Mouse (Mus musculus) CH12.LX (cell line): ENCODE measurements around the gene Plscr1. TPM values are rescaled to one million over a fixed set of nuclear protein-coding genes. Genes with fewer than 3 reads are reported as not detected.

Source experiments
- DNase-seq: peaks from one replicate; pipeline ENCODE4 v3.0.0-alpha.2; 2013; ENCODE audit errors: extremely low read depth
- H3K27ac ChIP-seq: 2 replicates; pipeline ENCODE4 v1.5.1; 2012; ENCODE audit warnings: low read depth, mild to moderate bottlenecking, control low read depth, moderate library complexity; ENCODE audit not compliant: insufficient read depth
- H3K27me3 ChIP-seq: replicated peaks from 2 replicates; pipeline ENCODE3; 2012; ENCODE audit warnings: inconsistent platforms
- H3K36me3 ChIP-seq, 2 experiments: replicated peaks in 1 of 2; 2 replicates each; pipeline versions ENCODE3 to v1.6.1; 2012; ENCODE audit warnings: inconsistent platforms in 1 of 2, low read length in 1 of 2, mild to moderate bottlenecking in 1 of 2, mixed read lengths in 1 of 2, moderate library complexity in 1 of 2; ENCODE audit not compliant: control insufficient read depth in 1 of 2, insufficient read depth in 1 of 2
- H3K4me1 ChIP-seq, 2 experiments: 2 replicates each; pipeline ENCODE4 v1.6.1; 2012; ENCODE audit warnings: inconsistent platforms in 1 of 2, moderate library complexity in 1 of 2; ENCODE audit not compliant: insufficient read depth in 2 of 2, control insufficient read depth in 1 of 2
- H3K4me2 ChIP-seq: 2 replicates; pipeline ENCODE4 v1.6.1; 2012; ENCODE audit warnings: low read depth, mild to moderate bottlenecking, control low read depth; ENCODE audit not compliant: poor library complexity, insufficient read depth, severe bottlenecking
- H3K4me3 ChIP-seq, 3 experiments: fragments of 150-350 bp in 1 of 3; sonication (generic) in 1 of 3; replicated peaks in 1 of 3; 2 replicates each; pipeline versions ENCODE3 to v1.5.1; 2011 to 2012; ENCODE audit warnings: low read depth in 2 of 3, low read length in 2 of 3, mild to moderate bottlenecking in 2 of 3, moderate library complexity in 2 of 3, control low read depth in 1 of 3, improper control_type of control experiment in 1 of 3, inconsistent platforms in 1 of 3, mixed read lengths in 1 of 3; ENCODE audit not compliant: poor library complexity in 1 of 3
- H3K79me2 ChIP-seq: replicated peaks from 2 replicates; pipeline ENCODE4 v1.6.1; 2012; ENCODE audit warnings: mild to moderate bottlenecking, moderate library complexity; ENCODE audit not compliant: control insufficient read depth, poor library complexity, insufficient read depth, severe bottlenecking; ENCODE audit errors: extremely low read depth
- H3K9ac ChIP-seq: 2 replicates; pipeline ENCODE4 v1.6.1; 2012; ENCODE audit warnings: low read depth, mild to moderate bottlenecking, control low read depth, moderate library complexity; ENCODE audit not compliant: insufficient read depth
- H3K9me3 ChIP-seq: replicated peaks from 2 replicates; pipeline ENCODE3; 2012; ENCODE audit warnings: low read length, inconsistent platforms, mixed read lengths
- BHLHE40 ChIP-seq: IDR thresholded peaks from 2 replicates; pipeline ENCODE4 v1.6.1; 2011; ENCODE audit warnings: mild to moderate bottlenecking, low read depth, low read length, improper control_type of control experiment
- CTCF ChIP-seq, 2 experiments: IDR thresholded peaks in 1 of 2; conservative IDR thresholded peaks in 1 of 2; 2 replicates each; pipeline ENCODE4 v1.5.1; 2011 to 2012; ENCODE audit warnings: low read depth in 2 of 2, low read length in 2 of 2, improper control_type of control experiment in 1 of 2, inconsistent platforms in 1 of 2, mild to moderate bottlenecking in 1 of 2, moderate library complexity in 1 of 2
- E2F4 ChIP-seq: IDR thresholded peaks from 2 replicates; pipeline ENCODE4 v1.6.1; 2011; ENCODE audit warnings: low read depth, low read length, improper control_type of control experiment; ENCODE audit not compliant: insufficient replicate concordance
- EP300 ChIP-seq: IDR thresholded peaks from 2 replicates; pipeline ENCODE4 v1.6.1; 2011; ENCODE audit warnings: low read length, improper control_type of control experiment
- HCFC1 ChIP-seq: IDR thresholded peaks from 2 replicates; pipeline ENCODE4 v1.6.1; 2012; ENCODE audit warnings: low read depth, mild to moderate bottlenecking, inconsistent platforms, low read length, improper control_type of control experiment
- JUN ChIP-seq: IDR thresholded peaks from 2 replicates; pipeline ENCODE4 v1.6.1; 2011; ENCODE audit warnings: low read depth, mild to moderate bottlenecking, low read length, improper control_type of control experiment, moderate library complexity; ENCODE audit not compliant: insufficient read depth
- JUND ChIP-seq: conservative IDR thresholded peaks from 2 replicates; pipeline ENCODE4 v1.6.1; 2011; ENCODE audit warnings: low read depth, low read length, improper control_type of control experiment
- KAT2A ChIP-seq: IDR thresholded peaks from 2 replicates; pipeline ENCODE4 v1.6.1; 2012; ENCODE audit warnings: low read length, improper control_type of control experiment, inconsistent platforms; ENCODE audit not compliant: insufficient replicate concordance
- MAX ChIP-seq: IDR thresholded peaks from 2 replicates; pipeline ENCODE4 v1.6.1; 2011; ENCODE audit warnings: low read length, improper control_type of control experiment
- MXI1 ChIP-seq: IDR thresholded peaks from 2 replicates; pipeline ENCODE4 v1.6.1; 2011; ENCODE audit warnings: mild to moderate bottlenecking, low read depth, low read length, improper control_type of control experiment
- NELFE ChIP-seq: IDR thresholded peaks from 2 replicates; pipeline ENCODE4 v1.6.1; 2011; ENCODE audit warnings: low read depth, low read length, improper control_type of control experiment
- TBP ChIP-seq: conservative IDR thresholded peaks from 2 replicates; pipeline ENCODE4 v1.6.1; 2011; ENCODE audit warnings: low read depth, low read length, improper control_type of control experiment
- TCF12 ChIP-seq: IDR thresholded peaks from 2 replicates; pipeline ENCODE4 v1.6.1; 2014; ENCODE audit warnings: low read depth, mild to moderate bottlenecking, inconsistent platforms, low read length, improper control_type of control experiment
- UBTF ChIP-seq: IDR thresholded peaks from 2 replicates; pipeline ENCODE4 v1.6.1; 2012; ENCODE audit warnings: low read depth, mild to moderate bottlenecking, inconsistent platforms, low read length, improper control_type of control experiment, moderate library complexity
- USF1 ChIP-seq: IDR thresholded peaks from 2 replicates; pipeline ENCODE4 v1.6.1; 2014; ENCODE audit warnings: low read depth, mild to moderate bottlenecking, inconsistent platforms, low read length, improper control_type of control experiment
- ZKSCAN1 ChIP-seq: IDR thresholded peaks from 2 replicates; pipeline ENCODE4 v1.6.1; 2012; ENCODE audit warnings: low read depth, inconsistent platforms, low read length, improper control_type of control experiment, borderline replicate concordance
- ZMIZ1 ChIP-seq: IDR thresholded peaks from 2 replicates; pipeline ENCODE4 v1.6.1; 2012; ENCODE audit warnings: low read depth, mild to moderate bottlenecking, inconsistent platforms, low read length, improper control_type of control experiment
- dilution Hi-C: fragments of 300-500 bp; cut with MboI; formaldehyde crosslinking; loops from 2 replicates; pipeline ENCODE4 v1.14.3; 2020; ENCODE audit warnings: low sequenced_read_pairs; ENCODE audit not compliant: extremely low pct_unique_long_range_greater_than_20kb, extremely low pct_ligation_motif_present
- in situ Hi-C: fragments of 300-500 bp; cut with MboI; formaldehyde crosslinking; loops from 3 replicates; pipeline ENCODE4 v1.14.3; 2019; ENCODE audit warnings: low sequenced_read_pairs, low pct_ligation_motif_present, low pct_unique_long_range_greater_than_20kb, mixed read lengths
- polyA plus RNA-seq: library from polyadenylated mRNA; unstranded; fragments of >175 nt; gene quantifications from 2 replicates; pipeline ENCODE4 v1.2.1, GENCODE M21; 2012; ENCODE audit warnings: low read depth; ENCODE audit not compliant: insufficient read length
- total RNA-seq, 2 experiments: library from RNA; depleted of rRNA; stranded (reverse); fragments of 300-350 nt in 1 of 2; fragments of >200 nt in 1 of 2; gene quantifications; 2 replicates each; pipeline ENCODE4 v1.2.3; 2012 to 2014

The Plscr1 gene
- total and polyA plus RNA-seq, 3 experiments: 194 to 489 (median 403) TPM

DNA sequence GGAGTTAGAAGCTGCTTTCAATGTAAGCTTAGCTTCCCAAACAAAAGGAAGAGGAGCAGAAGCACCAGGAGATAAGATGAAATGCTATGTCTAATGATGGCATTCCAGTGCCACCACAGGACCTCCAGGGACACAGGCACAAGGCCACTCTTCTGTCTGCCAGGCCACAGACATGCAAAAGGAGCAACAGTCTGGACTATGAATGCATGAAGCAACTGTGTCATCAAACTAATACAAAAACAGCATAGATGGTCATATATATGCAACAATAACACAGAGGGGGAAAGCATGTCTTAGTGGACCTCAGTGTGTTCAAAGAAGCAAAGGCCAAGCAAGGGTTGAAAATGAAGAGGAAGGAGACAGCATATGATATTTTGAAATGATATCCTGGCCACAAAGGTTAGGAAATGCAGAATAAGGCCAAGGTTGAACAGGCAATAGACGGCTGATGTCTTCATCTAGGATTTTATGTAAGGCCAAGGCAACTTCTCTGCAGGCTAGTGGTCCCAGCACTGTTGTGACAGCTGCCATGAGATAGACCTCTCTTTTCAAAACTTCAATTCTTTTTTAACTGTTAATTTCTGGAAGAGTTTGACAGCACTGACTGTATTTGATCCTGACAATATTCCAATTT is 24.8 kb upstream of the Plscr1 start:
- no peaks in the 10 kb centered on the region for H3K36me3 ChIP-seq
- no peaks in the 10 kb centered on the region for H3K27me3 ChIP-seq
- no peaks in the 10 kb centered on the region for H3K9me3 ChIP-seq
- dilution Hi-C loops (no loop called here), in situ Hi-C loops (loop anchor here (25.0 kb wide), 2 partner anchors 263 to 388 kb away; no protein-coding TSS in a partner anchor)
- H3K9ac ChIP-seq: no peak overlapping the region
- DNase-seq: no peak
- no peak overlapping the region for H3K4me3 ChIP-seq
- no peak overlapping the region for H3K27ac ChIP-seq
- H3K4me2 ChIP-seq: no peak overlapping the region
- peaks cover 8 to 47% of the 10 kb centered on the region in 2 experiments for H3K4me1 ChIP-seq
- H3K79me2 ChIP-seq: no peaks in the 10 kb centered on the region
- TF ChIP-seq ZKSCAN1 (no peak), TBP (no peak), HCFC1 (no peak), KAT2A (no peak), JUN (no peak)

DNA sequence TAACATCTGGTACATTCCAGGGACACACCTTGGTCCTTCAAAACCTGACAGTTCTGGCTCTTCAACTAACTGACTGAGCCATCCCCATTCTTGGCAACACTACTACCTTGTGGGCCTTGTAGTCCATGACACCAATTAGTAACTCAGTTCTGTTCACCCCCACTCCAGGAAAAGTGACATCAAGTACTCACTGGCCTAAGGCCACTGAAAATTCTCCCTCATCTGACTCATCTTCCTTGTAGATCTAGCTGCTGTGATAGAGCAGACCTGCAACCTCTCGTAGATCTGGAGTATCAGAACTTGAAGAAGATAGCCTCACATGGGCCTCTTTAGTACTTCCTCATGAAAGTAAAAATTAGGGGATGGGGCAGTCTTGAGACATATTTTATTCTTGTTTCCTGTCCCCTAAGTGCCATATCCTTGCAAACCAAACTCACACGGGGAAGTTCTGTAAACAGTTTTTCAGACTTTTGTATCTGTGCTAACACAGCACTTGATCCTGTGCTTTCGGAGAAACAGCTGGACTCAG is 23.4 kb upstream of the Plscr1 start:
- Histone ChIP-seq H3K9me3 (no peaks in the 10 kb centered on the region), H3K36me3 (no peaks in the 10 kb centered on the region), H3K9ac (no peak overlapping the region), H3K27ac (no peak overlapping the region), H3K4me2 (no peak overlapping the region), H3K27me3 (no peaks in the 10 kb centered on the region), H3K4me1 (peaks cover 9 to 41% of the 10 kb centered on the region in 2 experiments), H3K79me2 (no peaks in the 10 kb centered on the region), H3K4me3 (no peak overlapping the region)
- in situ Hi-C loops: loop anchor here (25.0 kb wide), 1 partner anchor 261 kb away; no protein-coding TSS in a partner anchor
- TF ChIP-seq USF1 (no peak), TCF12 (no peak), CTCF (conservative IDR thresholded peaks at IDR 0.05 in 1 of 2, IDR thresholded peaks at IDR 0.05 in 1 of 2; ENCODE audit: low read depth in 2 of 2, low read length in 2 of 2) (no peak)
- dilution Hi-C loops: no loop called here
- DNase-seq: no peak

DNA sequence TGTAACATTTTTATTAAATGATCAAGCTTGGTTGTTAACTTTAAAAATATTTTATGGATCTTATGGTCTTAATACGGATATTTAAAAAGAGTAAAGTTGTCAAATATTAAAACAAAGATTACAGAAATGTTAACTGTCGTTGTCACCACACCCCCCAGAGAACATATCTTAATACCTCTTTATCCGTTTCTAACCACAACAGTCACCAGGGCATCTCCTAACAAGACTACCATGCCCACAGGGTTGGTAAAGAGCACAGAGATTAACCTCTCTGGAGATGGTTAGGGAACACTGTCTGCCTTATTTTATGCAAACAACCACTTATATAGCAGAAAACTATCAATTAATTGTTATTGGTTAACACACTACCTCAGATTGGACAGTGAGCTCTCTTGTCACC is 22.8 kb upstream of the Plscr1 start:
- Histone ChIP-seq H3K27me3 (no peaks in the 10 kb centered on the region), H3K4me2 (no peak overlapping the region), H3K27ac (no peak overlapping the region), H3K4me1 (peaks cover 9 to 41% of the 10 kb centered on the region in 2 experiments), H3K36me3 (no peaks in the 10 kb centered on the region), H3K4me3 (no peak overlapping the region), H3K79me2 (no peaks in the 10 kb centered on the region), H3K9ac (no peak overlapping the region), H3K9me3 (no peaks in the 10 kb centered on the region)
- DNase-seq: no peak
- TF ChIP-seq TCF12: no peak
- TF ChIP-seq BHLHE40: no peak
- no peak for TF ChIP-seq USF1
- no peak for TF ChIP-seq UBTF
- TF ChIP-seq TBP: no peak
- TF ChIP-seq ZMIZ1: no peak
- no peak for TF ChIP-seq EP300
- TF ChIP-seq NELFE: no peak
- no peak for TF ChIP-seq MAX
- no peak for TF ChIP-seq E2F4
- TF ChIP-seq ZKSCAN1: no peak
- TF ChIP-seq MXI1: no peak
- TF ChIP-seq JUND: no peak
- no peak for TF ChIP-seq KAT2A
- in situ Hi-C loops: loop anchor here (25.0 kb wide), 1 partner anchor 261 kb away; no protein-coding TSS in a partner anchor
- dilution Hi-C loops: no loop called here
